Mouse (Mus musculus) liver, embryonic 14.5 days (tissue): ENCODE measurements around the gene Ncr1. TPM values are rescaled to one million over a fixed set of nuclear protein-coding genes. Genes with fewer than 3 reads are reported as not detected.

Experiments
- ATAC-seq: fragments of 200-750 bp; cut with Nextera tagmentation; 2 replicates; pipeline ENCODE4 v1.8.0; 2017; ENCODE audit warnings: moderate number of reproducible peaks, mild to moderate bottlenecking, moderate library complexity; ENCODE audit not compliant: insufficient read depth
- DNase-seq, 3 experiments: peaks; one replicate each; pipeline ENCODE4 v3.0.0-alpha.2; 2012 to 2013; ENCODE audit warnings: low read depth in 3 of 3, low spot score in 3 of 3
- H3K27ac ChIP-seq: fragments of 300-500 bp; sonication (generic); 2 replicates; pipeline ENCODE4 v1.5.1; 2014; ENCODE audit warnings: moderate library complexity, mild to moderate bottlenecking, control low read depth, inconsistent platforms
- H3K27me3 ChIP-seq: fragments of 300-500 bp; sonication (generic); 2 replicates; pipeline ENCODE4 v1.6.1; 2014; ENCODE audit warnings: mild to moderate bottlenecking, low read length, moderate library complexity; ENCODE audit not compliant: control insufficient read depth, insufficient read depth
- H3K36me3 ChIP-seq: fragments of 300-500 bp; sonication (generic); replicated peaks from 2 replicates; pipeline ENCODE4 v1.6.1; 2014; ENCODE audit warnings: low read depth; ENCODE audit not compliant: control insufficient read depth, insufficient read depth
- H3K4me1 ChIP-seq, 2 experiments: fragments of 200-500 bp in 1 of 2; fragments of 300-500 bp in 1 of 2; sonication (generic) in 1 of 2; replicated peaks; 2 replicates each; pipeline ENCODE4 v1.6.1; 2012 to 2014; ENCODE audit warnings: antibody characterized with exemption in 1 of 2, inconsistent platforms in 1 of 2, low read length in 1 of 2; ENCODE audit not compliant: control insufficient read depth in 2 of 2, insufficient read depth in 2 of 2
- H3K4me2 ChIP-seq: fragments of 300-500 bp; sonication (generic); 2 replicates; pipeline ENCODE4 v1.6.1; 2014; ENCODE audit warnings: low read depth, mild to moderate bottlenecking, control low read depth, moderate library complexity
- H3K4me3 ChIP-seq, 2 experiments: fragments of 200-500 bp in 1 of 2; fragments of 300-500 bp in 1 of 2; sonication (generic) in 1 of 2; 2 replicates each; pipeline ENCODE4 v1.5.1; 2012 to 2014; ENCODE audit warnings: low read depth in 2 of 2, low read length in 2 of 2, mild to moderate bottlenecking in 2 of 2, control low read depth in 1 of 2, inconsistent platforms in 1 of 2, moderate library complexity in 1 of 2; ENCODE audit not compliant: insufficient read depth in 1 of 2
- H3K9ac ChIP-seq: fragments of 300-500 bp; sonication (generic); replicated peaks from 2 replicates; pipeline ENCODE4 v1.6.1; 2014; ENCODE audit warnings: mild to moderate bottlenecking, control low read depth, moderate library complexity
- H3K9me3 ChIP-seq: fragments of 300-500 bp; sonication (generic); 2 replicates; pipeline ENCODE4 v1.6.1; 2016; ENCODE audit warnings: low read length, mixed read lengths; ENCODE audit not compliant: control insufficient read depth
- CTCF ChIP-seq: IDR thresholded peaks from 2 replicates; pipeline ENCODE4 v1.5.1; 2016; ENCODE audit warnings: antibody characterized with exemption, low read depth, control low read depth
- EP300 ChIP-seq: IDR thresholded peaks from 2 replicates; pipeline ENCODE4 v1.6.1; 2016; ENCODE audit warnings: antibody characterized with exemption, low read depth
- WGBS: fragments of 180-500 bp; shearing (Covaris S2); extraction: QIAGEN DNeasy Blood & Tissue Kit; methylation state at CpG from one replicate; pipeline ENCODE4 v1.1.7; 2014; ENCODE audit not compliant: insufficient replicate concordance; 5-methylcytosine and 5-hydroxymethylcytosine counted together
- microRNA-seq: library from miRNA; unstranded; fragments of <30 nt; microRNA quantifications from one replicate; pipeline ENCODE4, GENCODE M21; 2016
- polyA plus RNA-seq, 2 experiments: library from polyadenylated mRNA; depleted of rRNA in 1 of 2; stranded (reverse) in 1 of 2; unstranded in 1 of 2; fragments of >200 nt; fragmentation: Nextera tagmentation in 1 of 2; extraction: Ambion mirVana in 1 of 2; gene quantifications; 2 replicates each; pipeline versions ENCODE4 v1.2.1 to v1.2.3; 2012 to 2014

Gene Ncr1
- polyA plus RNA-seq, 2 experiments: 0.03 TPM; not detected in 1

DNA sequence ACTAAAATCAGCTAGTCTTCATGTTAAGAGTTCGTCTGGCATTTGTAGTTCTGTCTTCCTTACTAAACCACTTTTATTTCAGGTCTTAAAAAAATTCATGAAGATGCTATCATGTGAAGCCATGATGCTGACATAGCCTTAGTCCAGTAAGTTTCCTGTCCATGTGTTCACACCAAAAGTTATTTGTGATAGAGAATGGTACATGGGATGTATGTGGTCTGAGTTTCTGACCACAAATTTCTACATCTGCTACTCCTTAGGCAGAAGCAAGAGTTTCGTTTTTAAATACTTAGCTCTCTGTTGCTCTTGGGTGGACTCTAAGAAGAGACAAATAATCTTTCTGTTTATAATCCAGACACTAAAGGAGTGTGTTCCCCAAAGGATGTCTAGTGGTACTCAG, 14.2 kb upstream of the Ncr1 start:
- Histone ChIP-seq H3K9me3 (no peaks in the 10 kb centered on the region), H3K4me2 (no peak overlapping the region), H3K27ac (no peak overlapping the region), H3K36me3 (no peaks in the 10 kb centered on the region), H3K4me3 (no peak overlapping the region), H3K4me1 (no peaks in the 10 kb centered on the region), H3K27me3 (no peaks in the 10 kb centered on the region), H3K9ac (no peak overlapping the region)
- WGBS: 29% methylated on average over 2 of the region's 2 CpGs
- TF ChIP-seq CTCF: no peak
- TF ChIP-seq EP300: no peak
- DNase-seq (no peak), ATAC-seq (no peak)

DNA sequence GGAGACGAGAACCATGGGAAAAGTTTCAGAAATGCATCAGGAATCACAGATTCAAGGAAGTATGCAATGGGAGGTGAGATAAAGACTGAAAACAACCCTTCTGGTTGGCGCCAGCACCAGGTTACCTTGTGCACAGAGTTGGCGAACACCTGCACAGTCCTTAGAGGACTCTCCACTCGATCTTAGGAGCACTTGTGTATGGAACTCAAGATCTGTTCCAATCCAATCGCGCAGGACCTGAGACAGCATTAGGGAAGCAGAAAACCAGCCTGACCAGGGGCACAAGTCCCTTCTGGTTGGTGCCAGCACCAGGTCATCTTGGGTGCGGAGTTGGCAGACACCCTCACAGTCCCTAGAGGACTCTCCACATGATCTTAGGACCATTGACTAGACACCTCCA, 36.0 kb downstream of the Ncr1 start:
- H3K9me3 ChIP-seq: no peaks in the 10 kb centered on the region
- no peaks in the 10 kb centered on the region for H3K27me3 ChIP-seq
- no peak overlapping the region for H3K4me3 ChIP-seq
- H3K4me2 ChIP-seq: no peak overlapping the region
- ATAC-seq (no peak), DNase-seq (no peak)
- no peak overlapping the region for H3K27ac ChIP-seq
- H3K4me1 ChIP-seq: no peaks in the 10 kb centered on the region
- 53% methylated on average over 7 of the region's 7 CpGs for WGBS
- H3K9ac ChIP-seq: no peak overlapping the region
- no peak for TF ChIP-seq CTCF
- no peaks in the 10 kb centered on the region for H3K36me3 ChIP-seq

Small RNA genes within 50 kb of the gene (microRNA-seq; reads per million reads assigned to microRNA genes)
- gene Gm24752: not detected
- gene Gm25349: not detected

Other genes starting within 250 kb of the Ncr1 start
- gene Ttyh1, start 218.3 kb upstream of the Ncr1 start, polyA plus RNA-seq (2012; rRNA removed): 0.11 and 0.36 TPM in 2 replicates
- gene Ttyh1, start 218.3 kb upstream of the Ncr1 start, polyA plus RNA-seq (2014; fragmentation: Nextera tagmentation; extraction: Ambion mirVana): 0.23 and 0.24 TPM in 2 replicates
- 52.6 and 61.1 TPM in 2 replicates for gene Leng8, start 200.7 kb upstream of the Ncr1 start, polyA plus RNA-seq (2012; rRNA removed)
- gene Leng8, start 200.7 kb upstream of the Ncr1 start, polyA plus RNA-seq (2014; fragmentation: Nextera tagmentation; extraction: Ambion mirVana): 12.5 and 13.7 TPM in 2 replicates
- 0.61 and 0.71 TPM in 2 replicates for gene Leng9, start 187.3 kb upstream of the Ncr1 start, polyA plus RNA-seq (2012; rRNA removed)
- 0.44 and 0.56 TPM in 2 replicates for gene Leng9, start 187.3 kb upstream of the Ncr1 start, polyA plus RNA-seq (2014; fragmentation: Nextera tagmentation; extraction: Ambion mirVana)
- gene Cdc42ep5, start 172.9 kb upstream of the Ncr1 start, polyA plus RNA-seq (2012; rRNA removed): 6.1 and 8.4 TPM in 2 replicates
- 6.7 TPM in 2 replicates for gene Cdc42ep5, start 172.9 kb upstream of the Ncr1 start, polyA plus RNA-seq (2014; fragmentation: Nextera tagmentation; extraction: Ambion mirVana)
- 0.16 and 0.24 TPM in 2 replicates for gene Lilra5, start 100.0 kb upstream of the Ncr1 start, polyA plus RNA-seq (2012; rRNA removed)
- 0.43 and 0.44 TPM in 2 replicates for gene Lilra5, start 100.0 kb upstream of the Ncr1 start, polyA plus RNA-seq (2014; fragmentation: Nextera tagmentation; extraction: Ambion mirVana)
- 1.1 TPM in 2 replicates for gene Gp6, start 60.0 kb downstream of the Ncr1 start, polyA plus RNA-seq (2012; rRNA removed)
- gene Gp6, start 60.0 kb downstream of the Ncr1 start, polyA plus RNA-seq (2014; fragmentation: Nextera tagmentation; extraction: Ambion mirVana): 3.6 and 4.6 TPM in 2 replicates
- gene Rdh13, start 107.9 kb downstream of the Ncr1 start, polyA plus RNA-seq (2012; rRNA removed): 3.1 and 4.0 TPM in 2 replicates
- 5.2 and 5.6 TPM in 2 replicates for gene Rdh13, start 107.9 kb downstream of the Ncr1 start, polyA plus RNA-seq (2014; fragmentation: Nextera tagmentation; extraction: Ambion mirVana)
- gene Eps8l1, start 123.0 kb downstream of the Ncr1 start, polyA plus RNA-seq (2012; rRNA removed): 1.0 and 1.6 TPM in 2 replicates
- gene Eps8l1, start 123.0 kb downstream of the Ncr1 start, polyA plus RNA-seq (2014; fragmentation: Nextera tagmentation; extraction: Ambion mirVana): 0.10 and 1.2 TPM in 2 replicates
- 16.2 and 22.2 TPM in 2 replicates for gene Ppp1r12c, start 164.0 kb downstream of the Ncr1 start, polyA plus RNA-seq (2012; rRNA removed)
- 15.6 and 22.2 TPM in 2 replicates for gene Ppp1r12c, start 164.0 kb downstream of the Ncr1 start, polyA plus RNA-seq (2014; fragmentation: Nextera tagmentation; extraction: Ambion mirVana)
- 2.0 and 4.0 TPM in 2 replicates for gene Tnnt1, start 178.7 kb downstream of the Ncr1 start, polyA plus RNA-seq (2012; rRNA removed)
- 2.6 and 3.3 TPM in 2 replicates for gene Tnnt1, start 178.7 kb downstream of the Ncr1 start, polyA plus RNA-seq (2014; fragmentation: Nextera tagmentation; extraction: Ambion mirVana)
- 0.30 and 0.35 TPM in 2 replicates for gene Tnni3, start 186.5 kb downstream of the Ncr1 start, polyA plus RNA-seq (2012; rRNA removed)
- 0.45 TPM in 1 of 2 replicates, not detected in the other for gene Tnni3, start 186.5 kb downstream of the Ncr1 start, polyA plus RNA-seq (2014; fragmentation: Nextera tagmentation; extraction: Ambion mirVana)
- 0.39 and 0.42 TPM in 2 replicates for gene Dnaaf3, start 194.7 kb downstream of the Ncr1 start, polyA plus RNA-seq (2012; rRNA removed)
- 0.09 TPM in 1 of 2 replicates, not detected in the other for gene Dnaaf3, start 194.7 kb downstream of the Ncr1 start, polyA plus RNA-seq (2014; fragmentation: Nextera tagmentation; extraction: Ambion mirVana)
- gene Syt5, start 209.8 kb downstream of the Ncr1 start, polyA plus RNA-seq (2012; rRNA removed): 0.15 and 0.22 TPM in 2 replicates
- 0.25 and 0.81 TPM in 2 replicates for gene Syt5, start 209.8 kb downstream of the Ncr1 start, polyA plus RNA-seq (2014; fragmentation: Nextera tagmentation; extraction: Ambion mirVana)